Mouse (Mus musculus): ENCODE results near the gene Lrrc7. TPM values are rescaled to one million over a fixed set of nuclear protein-coding genes. Genes with fewer than 3 reads are reported as not detected.
A peak's percentile ranks its signal among the peaks of the same experiment; 100 is the strongest.

Gene Lrrc7
- polyA plus RNA-seq, 1 experiment: not detected

- WGBS: under 1% methylated on average over 11 of the region's 11 CpGs
- peaks cover 6% of the 10 kb centered on the region; the same call in 1 of the 2 replicates for H3K4me1 ChIP-seq (ENCODE audit: control insufficient read depth, insufficient read depth, low read length)
- TF ChIP-seq CTCF (IDR thresholded peaks at IDR 0.05; ENCODE audit: insufficient read depth, low read length): no peak
- TF ChIP-seq POLR2A (IDR thresholded peaks at IDR 0.05; ENCODE audit: borderline replicate concordance, extremely low read depth, low read depth, low read length): no peak
- peak overlapping the region; percentile 95 for H3K4me3 ChIP-seq (replicated peaks; ENCODE audit: extremely low read depth, low read depth, low read length)
- DNase-seq: no peak
These were observed 526.2 kb downstream of the Lrrc7 start for GRCm38 (mm10) chr3:158035866-158036265.

Data from lung, adult 2 months (tissue).